Mouse (Mus musculus): ENCODE measurements around the gene Cmc2.

Cmc2 gene

DNA sequence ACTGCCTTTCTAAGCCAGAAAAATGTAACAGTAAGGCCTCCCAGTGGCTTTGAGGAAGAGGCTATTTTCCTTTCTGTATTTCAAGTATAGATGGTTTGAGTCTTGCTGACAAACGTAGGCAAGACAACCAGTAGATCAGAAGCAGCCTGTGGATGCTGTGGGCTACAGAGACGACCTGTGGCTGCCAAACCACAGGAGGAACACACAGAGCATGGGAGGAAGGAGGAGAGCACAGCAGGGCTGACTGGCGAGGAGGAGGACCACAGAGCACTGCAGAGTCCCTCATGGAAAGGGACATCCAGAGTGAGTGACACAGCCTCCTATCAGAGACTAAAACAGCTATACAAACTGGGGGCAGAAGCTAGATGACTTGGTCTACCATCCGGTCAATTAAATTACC lies 16.0 kb downstream of the Cmc2 start:
- peak; percentile 24 for DNase-seq

DNA sequence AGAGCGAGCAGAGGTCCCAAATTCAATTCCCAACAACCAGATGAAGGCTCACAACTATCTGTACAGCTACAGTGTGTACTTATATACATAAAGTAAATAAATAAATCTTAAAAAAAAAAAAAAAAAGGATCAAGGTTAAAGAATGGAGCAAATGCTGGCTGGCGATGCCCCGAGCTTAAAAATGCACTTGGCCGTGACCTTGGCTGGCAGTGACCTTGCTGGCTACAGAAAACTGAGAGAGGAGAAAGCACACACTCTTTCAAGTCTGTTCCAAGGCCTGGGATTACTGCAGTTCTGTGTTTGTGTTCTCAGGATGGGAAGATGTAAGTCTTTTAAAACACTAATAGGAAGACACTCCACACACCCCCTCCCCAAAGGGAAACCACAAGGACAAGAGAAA lies 16.5 kb downstream of the Cmc2 start:
- DNase-seq, result no peak

DNA sequence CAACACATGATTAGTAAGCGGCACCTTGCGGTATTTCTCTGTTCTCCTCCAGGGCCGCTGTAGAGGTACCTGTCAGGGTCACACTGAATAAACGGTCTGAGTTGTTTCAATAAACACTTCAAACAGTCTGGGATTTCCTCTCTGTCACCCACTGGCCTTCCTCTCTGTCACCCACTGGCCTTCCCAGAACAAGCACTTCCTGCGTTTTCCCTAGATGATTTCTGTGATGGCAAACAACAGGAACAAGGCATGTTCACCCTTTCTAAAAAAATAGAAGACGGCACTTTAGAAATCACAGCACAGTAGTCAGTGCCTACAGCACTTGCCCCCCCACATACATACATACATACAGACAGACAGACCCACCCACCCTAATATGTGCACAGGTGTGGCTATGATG lies 25.7 kb downstream of the Cmc2 start:
- no peak for DNase-seq

DNA sequence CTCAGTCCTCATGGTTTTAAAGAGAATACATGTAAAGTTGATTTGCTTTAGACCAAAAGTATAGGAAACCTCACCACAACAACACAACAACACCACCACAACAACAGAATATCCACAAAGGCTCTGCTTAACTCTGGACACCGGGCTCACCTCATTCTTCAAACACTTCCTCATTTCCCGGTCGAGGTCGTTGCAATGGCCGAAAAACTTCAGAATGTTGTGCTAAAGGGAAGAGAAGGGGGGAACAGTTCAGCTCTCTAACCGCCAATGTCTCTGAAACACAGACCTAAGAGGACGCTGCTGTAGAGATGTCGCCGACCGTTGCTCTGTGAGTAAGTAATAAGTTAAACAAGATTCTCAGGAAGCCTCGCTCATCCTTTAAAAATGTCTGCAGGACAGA lies 27.3 kb downstream of the Cmc2 start:
- DNase-seq, result no peak

DNA sequence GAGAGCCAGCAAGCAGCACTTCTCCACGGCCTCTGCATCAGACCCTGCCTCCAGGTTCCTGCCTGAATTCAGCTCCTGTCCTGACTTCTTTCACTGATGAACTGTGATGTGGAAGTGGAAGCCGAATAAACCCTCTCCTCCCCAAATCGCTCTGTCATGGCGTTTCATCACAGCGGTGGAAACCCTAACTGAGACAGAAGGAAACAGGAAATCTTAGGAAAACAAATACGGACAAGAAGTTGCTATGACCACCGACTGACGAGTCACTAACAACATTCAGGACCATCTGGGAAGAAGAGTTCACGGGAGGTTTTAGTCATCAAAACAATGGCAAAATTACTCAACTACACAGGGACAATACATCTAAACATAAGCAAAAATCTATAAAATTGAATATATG lies 28.6 kb downstream of the Cmc2 start:
- DNase-seq, result no peak

DNA sequence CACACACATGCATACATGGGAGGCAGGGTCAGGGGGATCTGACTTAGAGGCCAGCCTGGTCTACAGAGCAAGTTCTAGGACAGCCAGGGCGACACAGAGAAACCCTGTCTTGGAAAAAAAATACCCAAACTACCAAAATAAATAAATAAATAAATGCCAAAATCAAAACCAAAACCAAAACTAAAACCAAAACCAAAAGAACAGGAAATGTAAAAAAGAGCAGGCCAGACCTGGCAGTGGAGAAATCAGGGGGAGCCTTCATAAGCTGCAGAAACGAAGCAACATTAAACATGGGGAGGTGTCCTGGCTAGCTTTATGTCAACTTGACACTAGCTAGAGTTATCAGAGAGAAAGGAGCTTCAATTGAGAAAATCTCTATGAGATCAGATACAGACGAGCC lies 29.1 kb downstream of the Cmc2 start:
- no peak for DNase-seq

DNA sequence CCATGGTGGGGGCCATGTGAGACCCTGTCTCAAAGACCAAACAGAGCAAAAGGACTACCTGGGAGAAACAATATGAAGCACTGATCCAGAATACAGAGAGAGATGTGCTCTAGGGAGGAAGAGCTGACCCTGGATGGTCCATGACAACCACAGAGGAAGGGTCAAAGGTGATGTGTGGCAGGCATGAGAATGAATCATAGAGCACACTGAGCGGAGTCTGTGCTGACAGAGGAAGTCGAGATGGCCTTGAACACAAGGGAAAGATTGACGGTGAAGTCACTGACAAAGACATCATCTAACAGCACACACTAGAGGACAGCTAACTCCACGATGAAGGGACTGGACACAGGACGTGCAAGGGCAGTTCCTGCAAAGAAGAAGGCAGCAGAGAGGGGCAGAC lies 29.8 kb downstream of the Cmc2 start:
- no peak for DNase-seq

DNA sequence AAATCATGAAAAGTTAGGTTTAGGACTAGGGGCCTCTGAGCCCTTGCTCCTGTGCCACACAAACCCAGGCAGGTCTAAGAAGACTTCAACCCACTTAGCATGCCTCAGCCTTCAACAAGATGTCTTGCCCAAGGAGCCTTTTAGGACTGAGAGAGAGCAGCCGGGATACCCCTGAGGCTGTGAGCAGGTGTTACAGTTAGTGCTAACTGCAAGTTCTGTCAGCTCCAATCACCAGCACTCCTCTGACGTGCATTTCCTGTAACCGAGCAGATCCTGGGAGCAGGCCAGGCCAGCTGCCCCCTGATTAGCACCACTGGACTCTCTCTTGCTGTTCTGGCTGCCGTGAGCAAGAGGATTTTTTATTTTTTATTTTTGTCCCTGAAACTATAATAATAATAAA lies 33.4 kb downstream of the Cmc2 start:
- DNase-seq, result no peak

DNA sequence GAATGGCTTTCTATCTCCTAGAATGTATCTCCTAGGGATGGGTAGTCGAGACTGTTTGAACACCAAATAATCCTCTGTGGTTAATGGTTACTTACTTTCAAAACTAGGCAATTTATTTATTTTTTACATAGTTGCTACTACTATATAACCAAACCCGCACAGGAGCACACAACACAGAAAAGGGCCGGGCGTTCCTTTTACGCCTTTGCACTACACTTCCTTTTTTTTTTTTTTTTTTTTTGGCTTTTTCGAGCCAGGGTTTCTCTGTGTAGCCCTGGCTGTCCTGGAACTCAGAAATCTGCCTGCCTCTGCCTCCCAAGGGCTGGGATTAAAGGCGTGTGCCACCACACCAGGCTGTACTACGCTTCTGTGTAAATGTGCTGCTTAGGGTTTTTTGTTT lies 39.9 kb downstream of the Cmc2 start:
- no peak for DNase-seq

DNA sequence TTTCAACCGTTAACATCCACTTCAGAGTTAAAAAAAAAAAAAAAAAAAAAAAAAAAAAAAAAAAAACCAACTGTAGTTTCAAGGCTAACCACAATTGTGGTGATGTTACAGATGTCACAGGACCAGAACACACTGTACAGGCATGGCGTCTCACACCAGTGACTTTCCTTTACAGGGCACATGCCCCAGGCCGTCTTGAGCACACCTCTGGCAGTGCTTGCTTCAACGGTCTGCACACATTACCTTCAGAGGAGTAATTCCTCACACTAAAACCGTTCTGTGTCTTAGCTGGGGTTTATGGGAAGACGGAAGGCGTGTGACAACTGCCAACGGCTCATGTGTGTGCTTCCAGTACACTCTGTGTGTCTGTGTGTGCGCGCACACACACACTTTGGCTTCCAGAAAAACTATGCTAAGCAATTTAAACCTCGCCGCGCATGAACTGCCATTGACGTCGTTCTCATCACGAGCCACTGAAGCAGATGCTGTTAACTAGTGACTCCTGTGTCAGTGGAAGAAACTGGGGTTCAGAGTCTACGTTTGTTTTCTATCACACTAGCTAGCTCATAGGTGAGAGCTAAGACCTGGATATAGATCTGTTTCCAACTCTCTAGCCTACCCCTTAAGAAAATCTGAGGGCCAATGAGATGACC lies 45.3 kb downstream of the Cmc2 start:
- DNase-seq, result peak; percentile 34

DNA sequence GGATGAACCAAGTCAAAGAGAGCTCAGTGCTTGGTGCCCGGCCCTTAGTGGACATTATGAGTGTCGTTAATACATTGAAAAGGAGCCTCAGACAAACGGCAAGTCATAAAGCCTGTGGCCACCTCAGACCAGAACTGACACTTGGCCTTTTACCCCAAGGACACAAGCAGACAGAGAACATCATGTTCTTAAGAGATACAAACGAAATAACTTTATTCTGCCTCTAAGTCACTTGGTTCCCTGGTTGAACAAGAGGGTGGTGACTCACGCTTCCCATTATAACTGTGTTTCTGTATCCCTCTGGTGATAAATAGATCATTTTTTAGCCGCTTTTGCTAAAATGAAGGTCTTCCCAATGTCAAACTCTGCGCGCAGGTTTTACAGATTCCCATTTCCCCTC lies 47.3 kb downstream of the Cmc2 start:
- no peak for DNase-seq

DNA sequence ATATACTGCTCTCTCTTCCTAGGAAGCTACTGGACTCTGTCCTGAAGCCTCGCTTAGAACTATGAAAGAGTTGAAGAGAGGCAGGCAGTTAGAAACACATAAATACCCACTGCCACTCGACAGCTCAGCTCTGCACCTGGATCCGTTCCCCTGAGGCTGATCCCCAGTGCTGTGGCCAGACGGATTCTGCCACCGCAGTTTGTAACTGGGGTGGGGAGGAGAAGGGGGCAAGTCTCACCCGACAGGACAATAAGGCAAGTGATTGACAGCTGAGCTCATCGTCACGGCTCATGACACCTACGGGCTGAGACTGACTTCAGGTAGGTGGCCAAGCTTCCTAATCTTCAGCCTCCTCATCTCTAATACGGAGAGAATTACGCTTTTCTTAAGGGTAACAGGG lies 47.7 kb downstream of the Cmc2 start:
- DNase-seq, result peak; percentile 50

DNA sequence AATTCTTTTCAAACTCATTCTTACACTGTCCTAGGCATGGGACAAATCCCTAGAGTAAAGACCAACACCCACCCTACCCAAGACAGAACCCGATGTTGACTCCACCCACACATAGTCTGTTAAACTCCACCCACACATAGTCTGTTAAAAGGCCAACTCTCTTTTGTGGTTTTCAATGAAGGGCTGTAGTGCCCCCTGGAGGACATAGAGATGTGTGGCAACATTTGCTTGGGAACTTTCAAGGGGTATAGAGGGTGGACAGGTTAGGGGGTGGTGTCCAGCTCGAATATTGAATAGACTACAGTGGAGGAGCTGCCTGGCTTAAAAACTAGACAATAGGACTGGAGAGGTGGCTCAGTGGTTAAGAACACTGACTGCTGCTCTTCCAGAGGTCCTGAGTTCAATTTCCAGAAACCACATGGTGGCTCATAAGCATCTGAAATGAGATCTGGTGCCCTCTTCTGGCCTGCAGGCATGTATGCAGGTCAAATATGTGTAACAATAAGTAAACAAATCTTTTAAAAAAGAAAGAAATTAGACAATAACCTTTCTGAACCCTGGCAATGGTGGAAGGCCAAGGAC lies 48.4 kb downstream of the Cmc2 start:
- DNase-seq, result peak; percentile 23

DNA sequence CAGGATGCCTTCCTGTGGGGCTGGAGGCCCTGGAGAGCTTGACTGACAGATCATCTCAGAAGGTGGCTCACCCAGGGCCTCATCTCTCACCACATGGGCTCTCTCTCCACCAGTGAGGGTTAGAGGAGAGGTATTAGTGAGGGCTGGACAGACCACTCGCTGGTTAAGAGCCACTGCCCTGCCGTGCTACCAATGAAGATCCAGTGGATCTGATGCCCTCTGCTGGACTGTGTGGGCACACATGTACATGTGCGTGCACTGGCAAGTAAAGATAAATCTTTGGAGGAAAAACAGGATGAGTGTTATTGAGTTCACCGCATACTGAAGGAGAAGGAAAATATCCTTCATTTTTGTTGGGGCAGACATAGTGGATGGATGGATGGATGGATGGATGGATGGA lies 52.6 kb downstream of the Cmc2 start:
- no peak for DNase-seq

DNA sequence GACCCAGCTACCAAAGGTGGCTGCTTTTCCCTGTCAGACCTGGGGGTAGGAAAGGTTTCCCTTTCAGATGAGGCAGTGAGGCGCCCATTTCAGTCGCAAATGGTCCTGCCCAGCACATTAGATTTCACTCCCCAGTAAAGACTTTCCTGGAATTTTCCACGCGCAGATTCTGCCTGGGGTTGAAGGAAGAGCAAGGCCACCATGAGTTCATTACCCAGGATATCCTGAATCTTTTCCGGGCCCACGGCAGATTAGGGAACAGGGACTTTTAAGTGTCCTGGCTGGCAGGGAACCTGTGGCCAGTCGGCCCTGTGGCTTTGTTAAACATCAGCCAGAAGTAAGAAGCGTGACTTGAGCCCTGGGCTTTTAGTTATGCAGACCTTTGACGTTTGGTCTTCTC lies 53.9 kb downstream of the Cmc2 start:
- DNase-seq, result no peak

DNA sequence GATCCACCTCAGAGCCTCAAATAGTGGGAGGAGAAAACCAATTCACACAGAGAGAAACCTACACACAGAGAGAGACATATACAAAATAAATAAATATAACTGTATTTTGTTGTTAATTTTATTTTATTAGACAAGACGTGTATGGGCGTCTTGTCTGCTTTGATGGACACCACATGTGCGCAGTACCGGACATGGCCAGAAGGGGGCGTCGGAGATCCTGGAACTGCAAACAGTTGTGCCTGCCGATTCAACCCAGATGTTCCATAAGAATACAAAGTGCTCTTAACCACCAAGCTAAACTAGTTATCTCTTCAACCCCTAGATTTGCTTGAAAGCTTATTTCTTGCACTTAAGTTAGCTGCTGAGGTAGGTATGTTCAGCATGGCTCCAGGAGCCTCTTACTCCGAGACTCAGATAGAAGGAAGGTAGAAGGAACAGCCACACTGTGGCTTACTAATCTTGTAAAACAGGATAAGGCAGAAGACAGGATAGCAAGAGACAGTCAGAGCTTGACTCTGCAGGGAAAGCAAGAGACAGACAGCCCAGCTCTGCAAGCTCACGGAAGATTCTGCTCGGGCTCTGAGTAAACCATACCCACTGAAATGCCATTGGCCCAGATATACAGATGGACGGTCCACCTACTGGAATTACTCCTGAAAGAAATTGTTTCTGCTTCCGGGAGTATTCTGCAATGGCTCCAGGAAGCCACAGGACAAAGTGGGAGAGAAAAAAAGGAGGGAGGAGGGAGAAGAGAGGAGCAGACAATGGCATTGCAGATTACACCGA lies 54.9 kb downstream of the Cmc2 start:
- peak; percentile 81 for DNase-seq

DNA sequence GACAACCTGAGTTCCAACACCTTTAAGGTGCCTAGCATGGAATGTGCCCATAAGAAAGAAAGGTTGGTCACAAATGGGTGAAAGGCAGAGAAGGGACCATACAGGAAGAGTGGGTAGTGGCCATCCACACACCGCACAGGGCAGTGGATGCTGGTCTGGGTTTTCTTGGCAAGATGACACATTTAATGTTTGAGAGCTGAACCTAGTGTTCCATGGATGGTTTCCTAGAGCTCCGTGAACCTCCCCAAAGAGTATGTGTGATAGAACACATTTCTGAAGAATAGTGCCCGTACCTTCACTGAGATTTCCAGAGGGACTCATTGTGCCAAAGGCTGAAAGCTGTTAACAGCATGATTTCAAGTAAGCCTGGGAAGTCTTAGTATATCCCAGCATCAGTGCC lies 56.7 kb downstream of the Cmc2 start:
- no peak for DNase-seq

DNA sequence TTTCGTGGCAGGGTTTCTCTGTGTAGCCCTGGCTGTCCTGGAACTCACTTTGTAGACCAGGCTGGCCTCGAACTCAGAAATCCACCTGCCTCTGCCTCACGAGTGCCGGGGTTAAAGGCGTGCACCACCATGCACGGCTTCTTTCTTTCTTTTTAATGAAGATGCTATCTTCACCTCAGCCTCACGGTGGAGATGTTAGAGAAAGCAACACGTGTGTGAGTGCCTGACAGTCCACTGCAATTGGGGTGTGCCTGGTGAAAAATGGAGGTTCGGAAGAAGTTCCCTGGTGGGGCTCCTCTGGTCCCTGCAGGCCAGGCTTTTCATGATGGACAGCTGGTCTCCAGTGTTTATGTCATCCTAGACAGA lies 57.2 kb downstream of the Cmc2 start:
- DNase-seq, result no peak

DNA sequence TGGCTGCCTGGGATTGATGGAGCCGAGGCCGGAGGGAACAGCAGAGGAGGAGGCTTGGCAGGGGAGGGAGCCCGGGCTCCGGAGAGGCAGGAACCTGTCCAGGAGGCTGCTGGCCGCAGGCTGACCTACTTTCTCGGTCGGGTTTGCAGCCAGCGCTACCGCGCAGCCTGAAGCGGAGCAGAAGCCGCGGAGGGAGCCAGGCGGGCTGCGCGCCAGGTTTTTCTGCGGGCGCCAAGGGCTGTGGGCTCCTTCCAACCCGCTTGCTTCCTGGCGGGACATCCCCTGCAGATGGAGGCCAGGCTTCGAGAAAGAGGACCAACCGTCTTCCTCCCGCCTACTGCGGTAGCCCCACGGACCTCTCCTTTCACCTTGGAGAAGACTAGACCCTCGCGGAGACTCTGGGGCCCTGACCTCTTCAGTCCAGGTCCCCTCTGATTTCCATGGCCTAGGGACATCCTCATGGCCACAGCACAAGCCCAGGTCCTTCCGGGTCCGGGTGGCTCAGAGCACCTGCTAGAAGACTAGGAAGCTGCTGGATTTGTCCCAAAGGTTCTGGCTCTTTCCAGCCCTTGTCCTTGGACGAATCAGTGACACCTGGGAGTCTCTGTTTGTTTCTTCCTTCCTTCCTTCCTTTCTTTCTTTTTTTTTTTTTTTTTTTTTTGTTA lies 57.8 kb downstream of the Cmc2 start:
- no peak for DNase-seq

DNA sequence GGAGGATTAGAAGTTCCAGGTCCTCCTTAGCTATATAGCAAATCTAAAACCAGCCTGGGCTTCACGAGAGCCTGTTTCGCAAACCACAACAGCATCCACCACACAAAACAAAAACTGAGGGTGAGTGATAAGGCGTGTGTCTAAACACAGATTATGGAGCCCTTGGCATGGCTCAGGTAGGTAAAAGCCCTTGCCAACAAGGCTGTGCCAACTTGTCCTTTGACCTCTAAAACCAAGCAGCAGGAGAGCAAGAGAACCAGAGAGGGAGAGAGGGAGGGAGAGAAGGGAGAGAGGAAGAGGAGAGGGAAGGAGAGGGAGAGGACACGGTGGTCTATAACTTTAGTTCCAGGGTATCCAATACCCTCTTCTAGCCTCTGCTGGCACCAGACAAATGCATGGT lies 59.1 kb downstream of the Cmc2 start:
- DNase-seq, result no peak

DNA sequence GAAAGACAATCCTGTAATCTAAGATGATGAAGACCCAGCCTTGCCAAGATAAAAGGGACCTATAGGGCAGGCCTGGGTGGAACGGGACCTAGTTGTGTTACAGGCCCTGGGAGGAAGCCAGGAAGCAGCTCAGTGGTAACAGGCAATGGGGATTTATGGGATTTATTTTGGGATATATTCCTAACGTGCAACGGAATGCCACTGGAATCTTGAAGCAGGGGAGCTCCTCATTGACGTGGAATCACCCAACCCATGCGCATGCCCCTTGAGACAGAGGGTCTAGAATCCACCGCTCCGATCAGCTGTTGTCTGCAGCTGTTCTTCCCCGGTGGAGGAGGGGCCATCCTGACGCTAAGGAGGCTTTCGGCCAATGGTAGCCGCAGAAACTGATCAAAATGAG lies 69.2 kb downstream of the Cmc2 start:
- DNase-seq, result no peak

DNA sequence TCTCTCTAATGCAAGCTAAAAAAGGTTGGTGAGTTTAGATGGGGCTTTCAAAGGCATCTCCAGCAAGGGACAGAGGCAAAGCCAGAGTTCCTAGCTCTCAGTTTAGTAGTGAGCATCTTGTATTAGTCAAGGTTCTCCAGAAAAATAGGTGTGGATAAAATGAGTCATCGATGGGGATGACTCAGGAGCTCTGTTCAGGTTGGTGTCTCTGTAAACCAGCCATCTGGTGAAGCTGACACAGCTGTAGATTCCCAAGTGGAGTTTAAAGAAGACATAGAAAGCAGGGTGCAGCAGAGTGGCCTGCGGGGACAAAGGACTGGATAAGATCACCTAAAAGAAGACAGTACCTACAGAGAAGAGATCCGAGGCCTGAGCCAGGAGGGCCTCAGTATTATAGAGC lies 73.2 kb downstream of the Cmc2 start:
- no peak for DNase-seq

DNA sequence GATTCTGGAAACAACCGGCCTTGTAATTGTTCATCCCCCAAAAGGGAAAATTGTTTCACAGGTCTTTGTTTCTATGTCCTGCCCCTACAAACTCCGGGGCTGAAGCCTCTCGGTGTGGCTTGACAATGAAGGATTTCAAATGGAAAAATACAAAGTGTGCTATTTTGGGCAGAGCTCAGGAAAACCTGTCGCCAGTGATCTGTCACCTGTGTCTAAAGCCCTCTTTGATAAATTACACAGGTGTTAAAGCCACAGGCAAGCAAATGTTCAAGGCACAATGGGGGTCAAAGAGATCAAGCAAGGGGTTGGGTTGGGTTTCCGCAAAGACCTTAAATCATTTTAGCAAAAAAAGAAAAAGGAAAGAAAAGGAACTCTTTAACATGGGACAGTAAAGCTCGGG lies 78.6 kb downstream of the Cmc2 start:
- DNase-seq, result no peak
